Mouse (Mus musculus): ENCODE results near the gene Gm20388. TPM values are rescaled to one million over a fixed set of nuclear protein-coding genes. Genes with fewer than 3 reads are reported as not detected.

The Gm20388 gene
- polyA plus RNA-seq, 1 experiment from 2014 or later = not detected

- Histone ChIP-seq H3K36me3 (ENCODE audit: control insufficient read depth, insufficient read depth, low read length) (no peaks in the 10 kb centered on the region), H3K4me2 (no peak overlapping the region), H3K9me3 (ENCODE audit: control insufficient read depth, low read length) (no peaks in the 10 kb centered on the region), H3K27me3 (ENCODE audit: control insufficient read depth, insufficient read depth, low read length) (no peaks in the 10 kb centered on the region), H3K27ac (ENCODE audit: low read depth, low read length) (no peak overlapping the region), H3K4me3 (ENCODE audit: low read depth, low read length) (no peak overlapping the region), H3K9ac (ENCODE audit: low read length) (no peak overlapping the region), H3K4me1 (ENCODE audit: control insufficient read depth, insufficient read depth, low read length) (peaks cover 4% of the 10 kb centered on the region)
- ATAC-seq (ENCODE audit: low FRiP score) = no peak
- 81% methylated on average over 3 of the region's 3 CpGs for WGBS
- no peak for DNase-seq (ENCODE audit: low spot score, missing footprints)
Observed at GRCm38 (mm10) chr8:121642804-121643203, 1732.2 kb downstream of the Gm20388 start.

DNA sequence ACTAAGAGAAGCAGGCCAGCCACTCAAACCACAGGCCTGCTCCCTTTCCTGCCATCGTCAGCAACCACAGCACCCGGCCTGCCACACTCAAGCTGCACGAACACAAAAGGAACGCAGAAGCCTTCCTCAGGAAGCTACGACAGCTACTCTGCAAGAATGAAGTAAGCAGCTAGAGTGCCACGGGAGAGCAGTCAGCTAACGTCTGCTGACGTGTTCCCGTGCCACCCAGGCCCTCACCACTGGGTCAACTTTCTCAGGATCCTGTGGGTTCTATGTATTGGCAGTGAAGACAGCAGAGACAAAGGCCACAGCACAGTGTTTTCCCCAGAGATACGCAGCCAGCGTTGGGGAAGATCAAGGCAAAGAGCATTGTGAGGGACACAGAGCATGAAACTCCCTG lies 1732.7 kb downstream of the Gm20388 start:
- no peak overlapping the region for H3K4me3 ChIP-seq (ENCODE audit: low read depth, low read length)
- ATAC-seq (ENCODE audit: low FRiP score) (no peak), DNase-seq (ENCODE audit: low spot score, missing footprints) (no peak)
- no peak overlapping the region for H3K9ac ChIP-seq (ENCODE audit: low read length)
- no peaks in the 10 kb centered on the region for H3K9me3 ChIP-seq (ENCODE audit: control insufficient read depth, low read length)
- H3K4me2 ChIP-seq = no peak overlapping the region
- WGBS = 77% methylated on average over 11 of the region's 11 CpGs
- peaks cover 5% of the 10 kb centered on the region for H3K4me1 ChIP-seq (ENCODE audit: control insufficient read depth, insufficient read depth, low read length)
- no peaks in the 10 kb centered on the region for H3K36me3 ChIP-seq (ENCODE audit: control insufficient read depth, insufficient read depth, low read length)
- H3K27me3 ChIP-seq (ENCODE audit: control insufficient read depth, insufficient read depth, low read length) = no peaks in the 10 kb centered on the region
- no peak overlapping the region for H3K27ac ChIP-seq (ENCODE audit: low read depth, low read length)

DNA sequence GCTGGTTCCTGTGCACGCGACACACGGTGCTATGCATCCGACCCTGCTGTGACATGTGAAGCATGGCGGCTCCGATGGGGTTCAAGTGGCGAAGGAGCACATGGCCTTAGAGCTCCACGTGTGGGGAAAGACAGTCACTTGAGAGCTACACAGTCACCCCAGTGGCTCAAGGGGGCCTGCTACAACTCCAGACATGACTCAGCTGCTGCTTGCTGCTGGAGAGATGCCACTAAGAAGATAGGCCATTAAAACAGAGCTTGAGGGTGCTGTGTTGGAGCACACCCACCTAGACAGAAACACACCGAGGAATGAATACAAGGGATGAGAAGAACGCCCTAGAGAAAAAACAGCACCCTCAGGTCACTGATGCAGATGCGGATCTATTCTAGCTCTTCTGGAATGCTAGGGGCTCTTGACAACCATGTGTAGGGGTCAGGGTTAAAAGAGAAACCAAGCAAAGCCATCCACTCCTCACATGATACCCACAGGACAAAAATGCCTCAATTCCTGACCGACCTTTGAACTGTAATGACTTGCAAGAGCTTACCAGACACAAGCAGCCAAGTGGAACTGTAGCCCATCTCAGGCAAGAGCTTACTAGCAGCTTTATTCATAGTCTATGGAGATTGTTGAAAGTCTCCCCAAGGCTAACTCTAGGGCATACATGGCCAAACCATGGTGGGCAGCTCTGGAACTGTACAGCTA lies 1737.0 kb downstream of the Gm20388 start:
- H3K27me3 ChIP-seq (ENCODE audit: control insufficient read depth, insufficient read depth, low read length) = no peaks in the 10 kb centered on the region
- H3K4me1 ChIP-seq (ENCODE audit: control insufficient read depth, insufficient read depth, low read length) = peaks cover 31% of the 10 kb centered on the region
- no peaks in the 10 kb centered on the region for H3K9me3 ChIP-seq (ENCODE audit: control insufficient read depth, low read length)
- 88% methylated on average over 12 of the region's 12 CpGs for WGBS
- no peaks in the 10 kb centered on the region for H3K36me3 ChIP-seq (ENCODE audit: control insufficient read depth, insufficient read depth, low read length)
- no peak overlapping the region for H3K4me2 ChIP-seq
- no peak overlapping the region for H3K9ac ChIP-seq (ENCODE audit: low read length)
- DNase-seq (ENCODE audit: low spot score, missing footprints) = no peak
- no peak overlapping the region for H3K4me3 ChIP-seq (ENCODE audit: low read depth, low read length)
- no peak overlapping the region for H3K27ac ChIP-seq (ENCODE audit: low read depth, low read length)
- ATAC-seq (ENCODE audit: low FRiP score) = no peak

DNA sequence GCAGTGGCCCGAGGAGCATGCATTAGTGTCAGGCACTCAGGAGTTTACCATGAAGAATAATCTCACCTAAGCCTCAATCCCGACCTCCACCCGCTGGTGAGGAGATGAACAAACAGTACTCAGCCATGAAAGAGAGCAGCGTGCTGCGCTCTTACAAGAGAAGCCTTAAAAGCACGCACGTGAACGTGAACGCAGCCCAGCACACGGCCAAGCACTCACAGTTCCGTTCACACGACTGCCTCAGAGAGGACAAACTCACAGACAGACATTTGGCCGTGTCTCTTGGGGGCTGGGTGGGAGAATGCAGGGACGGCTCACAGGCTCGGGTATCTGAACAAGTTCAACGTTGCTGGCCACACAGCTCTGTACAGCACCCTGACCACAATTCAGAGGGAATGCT lies 1737.8 kb downstream of the Gm20388 start:
- 72% methylated on average over 16 of the region's 16 CpGs for WGBS
- no peak overlapping the region for H3K27ac ChIP-seq (ENCODE audit: low read depth, low read length)

GRCm38 (mm10) chr8:121649423-121649822 lies 1738.8 kb downstream of the Gm20388 start:
- DNase-seq (ENCODE audit: low spot score, missing footprints) (no peak), ATAC-seq (ENCODE audit: low FRiP score) (no peak)
- H3K9me3 ChIP-seq (ENCODE audit: control insufficient read depth, low read length) = no peaks in the 10 kb centered on the region
- no peaks in the 10 kb centered on the region for H3K27me3 ChIP-seq (ENCODE audit: control insufficient read depth, insufficient read depth, low read length)
- no peak overlapping the region for H3K27ac ChIP-seq (ENCODE audit: low read depth, low read length)
- 83% methylated on average over 5 of the region's 5 CpGs for WGBS
- H3K4me1 ChIP-seq (ENCODE audit: control insufficient read depth, insufficient read depth, low read length) = peaks cover 37% of the 10 kb centered on the region
- no peaks in the 10 kb centered on the region for H3K36me3 ChIP-seq (ENCODE audit: control insufficient read depth, insufficient read depth, low read length)
- peak overlapping the region; percentile 43; the same call in 1 of the 2 replicates for H3K9ac ChIP-seq (ENCODE audit: low read length)
- H3K4me2 ChIP-seq = peak overlapping the region; percentile 99
- H3K4me3 ChIP-seq (ENCODE audit: low read depth, low read length) = peak overlapping the region; percentile 90

More for the DNA sequence above, 1737.8 kb downstream of the Gm20388 start:
- Histone ChIP-seq H3K9me3 (ENCODE audit: control insufficient read depth, low read length) (no peaks in the 10 kb centered on the region), H3K4me3 (ENCODE audit: low read depth, low read length) (no peak overlapping the region), H3K36me3 (ENCODE audit: control insufficient read depth, insufficient read depth, low read length) (no peaks in the 10 kb centered on the region), H3K9ac (ENCODE audit: low read length) (no peak overlapping the region), H3K4me1 (ENCODE audit: control insufficient read depth, insufficient read depth, low read length) (peaks cover 31% of the 10 kb centered on the region), H3K27me3 (ENCODE audit: control insufficient read depth, insufficient read depth, low read length) (no peaks in the 10 kb centered on the region), H3K4me2 (peak overlapping the region; percentile 10; the same call in 1 of the 2 replicates)
- ATAC-seq (ENCODE audit: low FRiP score) (no peak), DNase-seq (ENCODE audit: low spot score, missing footprints) (no peak)

DNA sequence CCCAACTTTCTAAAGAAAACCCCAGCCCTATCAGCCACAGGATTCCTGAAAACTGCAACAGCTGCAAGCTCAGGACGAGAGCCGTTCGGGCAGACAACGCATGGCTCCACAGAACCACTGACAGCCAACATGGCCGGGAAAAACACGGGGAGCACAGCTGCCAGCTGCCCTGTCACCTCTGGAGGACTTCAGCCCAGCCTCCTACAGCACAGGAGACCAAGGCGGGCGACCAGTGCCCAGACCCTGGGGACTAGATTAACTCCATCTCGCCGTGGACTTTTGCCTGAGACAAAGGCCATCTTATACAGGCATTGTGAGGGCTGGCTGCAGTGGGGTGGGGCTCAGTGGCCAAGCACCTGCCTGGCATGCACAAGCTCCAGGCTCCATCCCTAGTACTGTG lies 1739.3 kb downstream of the Gm20388 start:
- peak overlapping the region; percentile 90 for H3K4me3 ChIP-seq (ENCODE audit: low read depth, low read length)
- H3K27me3 ChIP-seq (ENCODE audit: control insufficient read depth, insufficient read depth, low read length) = no peaks in the 10 kb centered on the region
- H3K4me2 ChIP-seq = peak overlapping the region; percentile 99
- H3K9ac ChIP-seq (ENCODE audit: low read length) = peak overlapping the region; percentile 43
- H3K9me3 ChIP-seq (ENCODE audit: control insufficient read depth, low read length) = no peaks in the 10 kb centered on the region
- no peaks in the 10 kb centered on the region for H3K36me3 ChIP-seq (ENCODE audit: control insufficient read depth, insufficient read depth, low read length)
- ATAC-seq (ENCODE audit: low FRiP score) = no peak
- WGBS = 52% methylated on average over 10 of the region's 10 CpGs
- H3K4me1 ChIP-seq (ENCODE audit: control insufficient read depth, insufficient read depth, low read length) = peaks cover 40% of the 10 kb centered on the region
- DNase-seq (ENCODE audit: low spot score, missing footprints) = no peak
- no peak overlapping the region for H3K27ac ChIP-seq (ENCODE audit: low read depth, low read length)

GRCm38 (mm10) chr8:121650389-121651307 lies 1740.0 kb downstream of the Gm20388 start:
- ATAC-seq (ENCODE audit: low FRiP score) (no peak), DNase-seq (ENCODE audit: low spot score, missing footprints) (peak; percentile 88)
- Histone ChIP-seq H3K9me3 (ENCODE audit: control insufficient read depth, low read length) (no peaks in the 10 kb centered on the region), H3K4me1 (ENCODE audit: control insufficient read depth, insufficient read depth, low read length) (peaks cover 41% of the 10 kb centered on the region), H3K4me2 (peak overlapping the region; percentile 99), H3K27ac (ENCODE audit: low read depth, low read length) (no peak overlapping the region), H3K4me3 (ENCODE audit: low read depth, low read length) (peak overlapping the region; percentile 90), H3K36me3 (ENCODE audit: control insufficient read depth, insufficient read depth, low read length) (no peaks in the 10 kb centered on the region), H3K9ac (ENCODE audit: low read length) (peak overlapping the region; percentile 84), H3K27me3 (ENCODE audit: control insufficient read depth, insufficient read depth, low read length) (no peaks in the 10 kb centered on the region)
- WGBS = 76% methylated on average over 20 of the region's 20 CpGs

DNA sequence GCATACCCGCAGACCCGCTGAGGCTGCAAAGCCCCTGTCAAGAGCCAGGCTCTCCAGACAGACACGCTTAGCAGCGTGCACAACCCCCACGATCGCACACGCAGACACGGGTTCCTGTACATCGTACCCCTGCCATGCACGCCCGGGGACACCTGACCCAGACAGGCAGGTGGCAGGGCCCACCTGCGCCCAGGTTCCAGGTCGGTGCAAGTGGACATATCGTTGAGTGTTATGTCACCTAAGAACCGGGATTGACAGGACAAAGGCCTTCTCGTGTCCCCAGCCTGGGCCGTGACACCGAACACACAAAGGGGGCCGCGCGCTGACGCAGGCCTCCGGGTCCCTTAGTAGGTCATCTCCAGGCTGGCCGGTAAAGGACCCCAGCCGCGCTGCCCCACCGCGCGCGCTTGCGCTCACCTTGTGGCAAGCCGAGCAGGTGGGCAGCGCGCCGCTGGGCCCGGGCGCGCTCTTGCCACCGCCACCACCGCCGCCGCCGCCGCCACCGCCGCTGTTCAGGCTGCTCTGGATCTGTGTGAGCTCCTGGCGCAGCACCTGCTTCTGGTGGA lies 1740.8 kb downstream of the Gm20388 start:
- peak overlapping the region; percentile 90 for H3K4me3 ChIP-seq (ENCODE audit: low read depth, low read length)
- peak overlapping the region; percentile 99 for H3K4me2 ChIP-seq
- 12% methylated on average over 47 of the region's 47 CpGs for WGBS
- H3K9me3 ChIP-seq (ENCODE audit: control insufficient read depth, low read length) = no peaks in the 10 kb centered on the region
- peak; percentile 85 for DNase-seq (ENCODE audit: low spot score, missing footprints)
- no peaks in the 10 kb centered on the region for H3K36me3 ChIP-seq (ENCODE audit: control insufficient read depth, insufficient read depth, low read length)
- no peaks in the 10 kb centered on the region for H3K27me3 ChIP-seq (ENCODE audit: control insufficient read depth, insufficient read depth, low read length)
- peaks cover 41% of the 10 kb centered on the region for H3K4me1 ChIP-seq (ENCODE audit: control insufficient read depth, insufficient read depth, low read length)
- no peak for ATAC-seq (ENCODE audit: low FRiP score)
- peak overlapping the region; percentile 84 for H3K9ac ChIP-seq (ENCODE audit: low read length)
- no peak overlapping the region for H3K27ac ChIP-seq (ENCODE audit: low read depth, low read length)

All from midbrain, embryonic 11.5 days (tissue).